Mouse (Mus musculus): ENCODE results near the gene Adamts15.

GRCm38 (mm10) chr9:30855837-30856236 is 66.4 kb downstream of the Adamts15 start:
- TF ChIP-seq POLR2A (IDR thresholded peaks at IDR 0.05; ENCODE audit: extremely low read depth, insufficient read depth, low read length) (no peak), CTCF (IDR thresholded peaks at IDR 0.05; ENCODE audit: low read depth, low read length) (no peak)
